Mouse (Mus musculus) hindbrain, embryonic 11.5 days (tissue): Measurements from ENCODE around the gene Cenpn. TPM values are rescaled to one million over a fixed set of nuclear protein-coding genes. Genes with fewer than 3 reads are reported as not detected.
A peak's percentile ranks its signal among the peaks of the same experiment; 100 is the strongest.

Experiments used
- ATAC-seq: fragments of 200-750 bp; cut with Nextera tagmentation; 2 replicates; pipeline ENCODE4 v1.8.0; 2017; ENCODE audit warnings: mild to moderate bottlenecking, moderate TSS enrichment, moderate library complexity; ENCODE audit not compliant: low FRiP score
- DNase-seq: peaks from one replicate; pipeline ENCODE4 v3.0.0-alpha.2; 2015; ENCODE audit warnings: low spot score
- H3K27ac ChIP-seq: fragments of 300-500 bp; sonication (generic); 2 replicates; pipeline ENCODE4 v1.5.1; 2014; ENCODE audit warnings: mild to moderate bottlenecking, low read depth, low read length
- H3K27me3 ChIP-seq: fragments of 300-500 bp; sonication (generic); 2 replicates; pipeline ENCODE4 v1.6.1; 2014; ENCODE audit warnings: mild to moderate bottlenecking, low read length, moderate library complexity, mixed read lengths; ENCODE audit not compliant: control insufficient read depth, insufficient read depth
- H3K36me3 ChIP-seq: fragments of 300-500 bp; sonication (generic); 2 replicates; pipeline ENCODE4 v1.6.1; 2014; ENCODE audit warnings: mild to moderate bottlenecking, low read length, moderate library complexity, mixed read lengths; ENCODE audit not compliant: control insufficient read depth, insufficient read depth
- H3K4me1 ChIP-seq: fragments of 300-500 bp; sonication (generic); replicated peaks from 2 replicates; pipeline ENCODE4 v1.6.1; 2014; ENCODE audit warnings: low read length, mixed read lengths; ENCODE audit not compliant: control insufficient read depth, insufficient read depth
- H3K4me2 ChIP-seq: fragments of 300-500 bp; sonication (generic); replicated peaks from 2 replicates; pipeline ENCODE4 v1.6.1; 2014; ENCODE audit warnings: mild to moderate bottlenecking, low read depth, low read length
- H3K4me3 ChIP-seq: fragments of 300-500 bp; sonication (generic); 2 replicates; pipeline ENCODE4 v1.5.1; 2014; ENCODE audit warnings: low read depth, low read length
- H3K9ac ChIP-seq: fragments of 300-500 bp; sonication (generic); 2 replicates; pipeline ENCODE4 v1.6.1; 2014; ENCODE audit warnings: low read depth, low read length
- H3K9me3 ChIP-seq: fragments of 300-500 bp; sonication (generic); 2 replicates; pipeline ENCODE4 v1.6.1; 2016; ENCODE audit warnings: low read length; ENCODE audit not compliant: control insufficient read depth
- WGBS: fragments of 180-500 bp; shearing (Covaris S2); extraction: QIAGEN DNeasy Blood & Tissue Kit; methylation state at CpG from one replicate; pipeline ENCODE4 v1.1.7; 2014; 5-methylcytosine and 5-hydroxymethylcytosine counted together
- polyA plus RNA-seq: library from polyadenylated mRNA; unstranded; fragments of >200 nt; fragmentation: Nextera tagmentation; extraction: Ambion mirVana; gene quantifications from 2 replicates; pipeline ENCODE4 v1.2.1, GENCODE M21; 2014

Cenpn gene
- polyA plus RNA-seq, 1 experiment from 2014 or later, result 45.8 TPM

- no peak overlapping the region for H3K4me2 ChIP-seq
- DNase-seq, result no peak
- no peak overlapping the region for H3K27ac ChIP-seq
- WGBS, result 92% methylated on average over 8 of the region's 8 CpGs
- 0 out of 2 replicates have a peak, but pooled peaks cover 2% of the 10 kb centered on the region for H3K36me3 ChIP-seq
- H3K27me3 ChIP-seq, result no peaks in the 10 kb centered on the region
- no peaks in the 10 kb centered on the region; the same call in 1 of the 2 replicates for H3K4me1 ChIP-seq
- H3K9me3 ChIP-seq, result no peaks in the 10 kb centered on the region
- H3K4me3 ChIP-seq, result no peak overlapping the region
- no peak for ATAC-seq
- H3K9ac ChIP-seq, result no peak overlapping the region
These were observed 2.0 kb downstream of the Cenpn start for GRCm38 (mm10) chr8:116923526-116923925.

GRCm38 (mm10) chr8:116927880-116928279, 6.3 kb downstream of the Cenpn start:
- Histone ChIP-seq H3K9me3 (no peaks in the 10 kb centered on the region), H3K4me2 (no peak overlapping the region), H3K36me3 (0 out of 2 replicates have a peak, but pooled peaks cover 2% of the 10 kb centered on the region), H3K27me3 (no peaks in the 10 kb centered on the region), H3K9ac (no peak overlapping the region), H3K4me3 (no peak overlapping the region), H3K4me1 (no peaks in the 10 kb centered on the region), H3K27ac (no peak overlapping the region)
- ATAC-seq (no peak), DNase-seq (peak; percentile 48)
- WGBS, result 82% methylated on average over 9 of the region's 9 CpGs

GRCm38 (mm10) chr8:116928588-116928987, 7.1 kb downstream of the Cenpn start:
- H3K9ac ChIP-seq, result no peak overlapping the region
- H3K4me1 ChIP-seq, result no peaks in the 10 kb centered on the region
- H3K4me2 ChIP-seq, result no peak overlapping the region
- no peak overlapping the region for H3K4me3 ChIP-seq
- H3K27me3 ChIP-seq, result no peaks in the 10 kb centered on the region
- no peaks in the 10 kb centered on the region for H3K9me3 ChIP-seq
- DNase-seq (no peak), ATAC-seq (no peak)
- 0 out of 2 replicates have a peak, but pooled peaks cover 2% of the 10 kb centered on the region for H3K36me3 ChIP-seq
- WGBS, result 87% methylated on average over 5 of the region's 5 CpGs
- H3K27ac ChIP-seq, result no peak overlapping the region

- WGBS, result 94% methylated on average over 4 of the region's 4 CpGs
- Histone ChIP-seq H3K27ac (no peak overlapping the region), H3K9ac (no peak overlapping the region), H3K36me3 (peaks cover 6% of the 10 kb centered on the region; the same call in 1 of the 2 replicates), H3K4me3 (no peak overlapping the region), H3K9me3 (no peaks in the 10 kb centered on the region), H3K4me2 (no peak overlapping the region), H3K27me3 (no peaks in the 10 kb centered on the region), H3K4me1 (no peaks in the 10 kb centered on the region)
- no peak for DNase-seq
- no peak for ATAC-seq
These were observed 13.4 kb downstream of the Cenpn start for GRCm38 (mm10) chr8:116934976-116935375.

GRCm38 (mm10) chr8:116935506-116935905, 14.0 kb downstream of the Cenpn start:
- DNase-seq, result peak; percentile 15
- 44% methylated on average over 6 of the region's 6 CpGs for WGBS
- Histone ChIP-seq H3K4me2 (no peak overlapping the region), H3K4me3 (no peak overlapping the region), H3K27me3 (no peaks in the 10 kb centered on the region), H3K4me1 (no peaks in the 10 kb centered on the region), H3K9ac (no peak overlapping the region), H3K36me3 (peaks cover 6% of the 10 kb centered on the region; the same call in 1 of the 2 replicates), H3K27ac (no peak overlapping the region), H3K9me3 (no peaks in the 10 kb centered on the region)
- no peak for ATAC-seq

GRCm38 (mm10) chr8:116942284-116943058, 20.9 kb downstream of the Cenpn start:
- DNase-seq, result no peak
- no peak overlapping the region for H3K4me3 ChIP-seq
- no peaks in the 10 kb centered on the region for H3K36me3 ChIP-seq
- no peaks in the 10 kb centered on the region for H3K9me3 ChIP-seq
- no peak overlapping the region for H3K27ac ChIP-seq
- H3K9ac ChIP-seq, result no peak overlapping the region
- no peak for ATAC-seq
- no peaks in the 10 kb centered on the region for H3K27me3 ChIP-seq
- WGBS, result 81% methylated on average over 12 of the region's 12 CpGs
- no peaks in the 10 kb centered on the region; the same call in 1 of the 2 replicates for H3K4me1 ChIP-seq
- no peak overlapping the region for H3K4me2 ChIP-seq

GRCm38 (mm10) chr8:116943161-116943554, 21.6 kb downstream of the Cenpn start, which contains the start of gene Atmin:
Gene Atmin, plus strand, starts transcription at chr8:116943393.
- Histone ChIP-seq H3K27me3 (no peaks in the 10 kb centered on the region), H3K4me3 (peak within 1 kb of the TSS; percentile 98), H3K4me2 (peak within 1 kb of the TSS; percentile 94), H3K36me3 (no peaks in the 10 kb centered on the region), H3K9me3 (no peaks in the 10 kb centered on the region), H3K4me1 (no peaks in the 10 kb centered on the region; the same call in 1 of the 2 replicates), H3K9ac (peak within 1 kb of the TSS; percentile 86), H3K27ac (no peak within 1 kb of the TSS)
- DNase-seq (peak; percentile 96), ATAC-seq (peak; percentile 88)
- under 1% methylated on average over 30 of the region's 46 CpGs for WGBS

GRCm38 (mm10) chr8:116943555-116944384, 22.2 kb downstream of the Cenpn start:
- no peaks in the 10 kb centered on the region for H3K9me3 ChIP-seq
- 1% methylated on average over 53 of the region's 62 CpGs for WGBS
- DNase-seq (peak; percentile 41), ATAC-seq (peak; percentile 85)
- no peak overlapping the region for H3K27ac ChIP-seq
- H3K4me3 ChIP-seq, result peak overlapping the region; percentile 98
- H3K27me3 ChIP-seq, result no peaks in the 10 kb centered on the region
- no peaks in the 10 kb centered on the region; the same call in 1 of the 2 replicates for H3K4me1 ChIP-seq
- peak overlapping the region; percentile 94 for H3K4me2 ChIP-seq
- peak overlapping the region; percentile 86 for H3K9ac ChIP-seq
- H3K36me3 ChIP-seq, result no peaks in the 10 kb centered on the region
